Mouse (Mus musculus) heart, postnatal 4 days (tissue): ENCODE data around the gene Pknox1. TPM values are rescaled to one million over a fixed set of nuclear protein-coding genes. Genes with fewer than 3 reads are reported as not detected.

Experiments used
- DNase-seq: peaks from one replicate; pipeline ENCODE4 v3.0.0; 2021
- microRNA-seq, 2 experiments: library from miRNA; unstranded; fragments of <30 nt; microRNA quantifications; one replicate each; pipeline ENCODE4 v1.2.0; 2021 to 2022
- total RNA-seq, 2 experiments: library from RNA; stranded (reverse); gene quantifications; 2 replicates each; pipeline ENCODE4 v1.2.3; 2021

Pknox1 gene
- total RNA-seq, 2 experiments from 2014 or later, result 17.0 to 17.9 TPM

GRCm38 (mm10) chr17:31653277-31653676, 88.7 kb downstream of the Pknox1 start:
- no peak for DNase-seq

- no peak for DNase-seq
These were observed 90.8 kb downstream of the Pknox1 start for GRCm38 (mm10) chr17:31655366-31655765.

- no peak for DNase-seq
These were observed 92.1 kb downstream of the Pknox1 start for GRCm38 (mm10) chr17:31656682-31657081.

Small RNA genes lying within 50 kb of the gene (microRNA-seq; reads per million reads assigned to microRNA genes)
- 0 reads per million in 2 experiments for gene Gm24970

Other genes starting within 250 kb of the Pknox1 start
- 10 to 100 TPM in 1 of 2 experiments, 1 to 10 TPM in 1; 9.2 to 11.3 TPM for gene Pde9a, start 178.5 kb upstream of the Pknox1 start, total RNA-seq
- gene Wdr4, start 44.8 kb upstream of the Pknox1 start, total RNA-seq, result 10 to 100 TPM; 15.9 to 16.4 TPM
- 100 to 1,000 TPM; 873 to 920 TPM for gene Ndufv3, start 44.6 kb upstream of the Pknox1 start, total RNA-seq
- gene Cbs, start 72.5 kb downstream of the Pknox1 start, total RNA-seq, result 1 to 10 TPM in 1 of 2 experiments, under 1 TPM in 1; 0.45 to 1.1 TPM
- gene U2af1, start 94.2 kb downstream of the Pknox1 start, total RNA-seq, result 100 to 1,000 TPM; 160 to 162 TPM
- not detected for gene Cryaa, start 113.1 kb downstream of the Pknox1 start, total RNA-seq